Mouse (Mus musculus) mouse embryonic stem cell (cell line): ENCODE results near the gene Olfr830.
"Not testable (repeated sequence)": the region's sequence is repeated elsewhere in the genome, so short reads cannot be mapped to it uniquely, and the experiment has no call there.

Experiments
- in situ Hi-C, 2 experiments: fragments of 300-500 bp; cut with MboI; formaldehyde crosslinking; loops; 1 replicate in 1 of 2; 3 replicates in 1 of 2; pipeline ENCODE4 v1.14.3; 2019 to 2020; ENCODE audit warnings: low sequenced_read_pairs in 2 of 2, low pct_unique_long_range_greater_than_20kb in 1 of 2, mixed read lengths in 1 of 2; ENCODE audit not compliant: unreplicated experiment in 1 of 2

Olfr830 gene

DNA sequence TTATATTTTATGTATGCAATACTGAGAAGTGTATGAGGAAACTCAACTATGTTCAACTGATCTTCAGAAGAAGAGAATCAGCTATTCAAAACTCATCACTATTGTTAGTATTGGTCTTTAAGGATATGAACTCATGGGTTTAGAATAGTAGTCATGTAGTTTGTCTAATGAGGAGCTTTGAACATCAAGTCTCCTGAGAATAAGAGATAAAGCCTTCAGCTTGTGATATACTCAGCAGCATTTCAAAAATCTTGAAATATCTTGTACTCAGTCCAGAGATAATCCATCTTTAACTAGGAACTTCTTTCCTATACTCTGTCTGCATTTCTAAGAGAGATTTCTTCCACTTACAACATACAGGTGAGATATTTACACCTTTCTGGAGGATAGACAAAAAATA, at the start of gene Olfr830:
Olfr830 (plus strand) TSS at position 301 of the 400 bp plus-strand sequence.
- in situ Hi-C loops: no loop called here

DNA sequence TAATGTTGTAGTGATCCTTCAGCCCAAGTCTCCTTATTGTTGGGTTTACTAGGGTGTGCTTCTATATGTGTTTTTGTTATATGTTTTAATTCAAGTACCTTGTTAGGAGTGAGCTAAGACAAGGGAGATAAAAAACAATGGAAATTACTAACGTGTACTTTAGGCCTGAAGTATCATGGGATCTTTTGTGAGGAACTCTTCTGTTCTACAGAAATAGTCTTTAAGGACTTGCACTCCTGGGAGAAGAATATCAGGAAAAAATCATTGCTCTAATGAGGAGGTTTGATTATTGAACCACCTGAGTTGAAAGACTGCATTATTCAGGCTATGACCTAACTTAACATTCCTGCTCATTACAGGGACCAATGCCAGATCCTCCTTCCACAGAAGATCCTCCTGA, 19.9 kb upstream of the Olfr830 start, which contains the start of gene Olfr829:
Olfr829 (plus strand) TSS at position 301 of the 400 bp plus-strand sequence.
- in situ Hi-C loops: no loop called here

DNA sequence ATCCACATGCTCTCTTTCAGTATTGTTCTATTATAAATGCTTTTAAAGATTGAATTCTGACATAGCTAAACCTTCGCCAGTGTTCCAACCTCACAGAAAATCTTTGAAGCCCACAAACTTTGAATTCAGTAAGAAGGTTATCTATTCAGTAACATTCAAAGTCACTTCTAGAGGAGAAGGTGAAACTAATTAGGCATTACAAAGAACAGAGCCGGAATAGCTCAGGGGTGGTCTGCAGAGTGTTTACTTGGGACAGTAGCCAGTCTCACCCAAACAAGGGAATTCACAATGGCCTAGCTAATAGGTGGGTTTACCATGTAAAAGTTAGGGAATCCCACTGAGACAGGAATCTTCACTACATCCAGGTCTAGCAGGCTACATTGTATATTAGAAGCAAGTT, 33.2 kb downstream of the Olfr830 start:
- in situ Hi-C loops: not testable (repeated sequence)

DNA sequence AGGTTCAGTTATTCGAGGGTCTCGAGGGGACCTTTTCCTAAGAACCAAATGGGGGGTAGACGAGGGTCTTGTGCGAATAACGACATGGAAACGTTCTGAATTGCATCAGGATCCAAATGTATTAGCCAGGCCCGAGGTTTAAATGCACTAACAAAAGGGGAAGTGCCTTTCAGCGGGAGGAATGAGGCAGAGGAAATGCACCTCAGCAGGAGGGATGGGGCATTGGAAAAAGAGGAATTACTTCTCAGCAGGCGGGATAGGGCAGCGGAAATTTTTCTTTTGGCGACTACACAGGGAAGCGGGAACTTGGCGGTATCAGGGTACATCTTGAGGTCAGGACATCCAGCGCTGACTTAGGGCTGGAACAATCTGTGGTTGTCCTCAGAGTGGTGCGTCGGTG, 53.4 kb downstream of the Olfr830 start:
- in situ Hi-C loops: not testable (repeated sequence)
